Mouse (Mus musculus): ENCODE results near the gene Kras. TPM values are rescaled to one million over a fixed set of nuclear protein-coding genes. Genes with fewer than 3 reads are reported as not detected.
A peak's percentile ranks its signal among the peaks of the same experiment; 100 is the strongest.

Kras gene
- polyA plus RNA-seq, 1 experiment from 2014 or later = 45.4 TPM

- H3K36me3 ChIP-seq (ENCODE audit: control insufficient read depth, insufficient read depth) = no peaks in the 10 kb centered on the region
- no peak overlapping the region for H3K4me3 ChIP-seq (ENCODE audit: low read length)
- ATAC-seq (replicated peaks; ENCODE audit: extremely low read depth, insufficient read depth, low FRiP score) = no peak
- H3K9me3 ChIP-seq (replicated peaks; ENCODE audit: control insufficient read depth, low read length) = no peaks in the 10 kb centered on the region
- peaks cover 7% of the 10 kb centered on the region for H3K4me1 ChIP-seq (ENCODE audit: control insufficient read depth, insufficient read depth, low read length)
- no peak overlapping the region for H3K27ac ChIP-seq (ENCODE audit: low read length)
- H3K27me3 ChIP-seq (ENCODE audit: control insufficient read depth, insufficient read depth, low read length) = no peaks in the 10 kb centered on the region
- no peak overlapping the region for H3K9ac ChIP-seq (ENCODE audit: low read length)
- no peak overlapping the region for H3K4me2 ChIP-seq (ENCODE audit: low read depth, low read length)
- WGBS = 86% methylated on average over 1 of the region's 1 CpGs
These were observed 63.9 kb downstream of the Kras start for GRCm38 (mm10) chr6:145186096-145186495.

DNA sequence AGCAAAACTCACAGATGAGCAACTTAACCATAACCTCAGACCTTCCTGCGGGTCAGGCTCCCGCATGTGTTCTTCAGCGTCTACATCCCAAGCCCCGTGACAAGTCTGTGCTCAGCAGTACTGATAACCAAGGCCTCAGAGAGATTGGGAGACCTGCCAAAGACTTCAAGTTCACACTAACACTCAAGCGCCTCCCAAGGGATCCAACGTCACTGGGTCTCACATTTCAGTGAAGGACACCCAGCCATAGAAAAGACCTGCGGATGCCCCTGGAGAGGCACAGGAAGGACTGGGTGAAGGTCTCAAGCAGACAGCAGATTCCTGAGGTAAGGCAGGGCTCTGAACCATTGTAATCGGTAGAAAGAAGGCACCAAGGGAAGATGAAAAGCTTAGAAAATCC lies 68.0 kb downstream of the Kras start:
- Histone ChIP-seq H3K9ac (ENCODE audit: low read length) (peak overlapping the region; percentile 8; the same call in 1 of the 2 replicates), H3K4me2 (ENCODE audit: low read depth, low read length) (peak overlapping the region; percentile 49), H3K36me3 (ENCODE audit: control insufficient read depth, insufficient read depth) (no peaks in the 10 kb centered on the region), H3K4me3 (ENCODE audit: low read length) (peak overlapping the region; percentile 30), H3K4me1 (ENCODE audit: control insufficient read depth, insufficient read depth, low read length) (peaks cover 7% of the 10 kb centered on the region), H3K27me3 (ENCODE audit: control insufficient read depth, insufficient read depth, low read length) (no peaks in the 10 kb centered on the region), H3K27ac (ENCODE audit: low read length) (peak overlapping the region; percentile 67), H3K9me3 (replicated peaks; ENCODE audit: control insufficient read depth, low read length) (no peaks in the 10 kb centered on the region)
- WGBS = 15% methylated on average over 8 of the region's 8 CpGs
- ATAC-seq (replicated peaks; ENCODE audit: extremely low read depth, insufficient read depth, low FRiP score) = peak; percentile 83

GRCm38 (mm10) chr6:145179665-145180064 lies 70.4 kb downstream of the Kras start:
- no peaks in the 10 kb centered on the region for H3K36me3 ChIP-seq (ENCODE audit: control insufficient read depth, insufficient read depth)
- 40% methylated on average over 6 of the region's 6 CpGs for WGBS
- no peak overlapping the region for H3K9ac ChIP-seq (ENCODE audit: low read length)
- no peak for ATAC-seq (replicated peaks; ENCODE audit: extremely low read depth, insufficient read depth, low FRiP score)
- H3K4me3 ChIP-seq (ENCODE audit: low read length) = no peak overlapping the region
- peaks cover 4% of the 10 kb centered on the region; the same call in 1 of the 2 replicates for H3K27me3 ChIP-seq (ENCODE audit: control insufficient read depth, insufficient read depth, low read length)
- no peak overlapping the region for H3K27ac ChIP-seq (ENCODE audit: low read length)
- no peak overlapping the region for H3K4me2 ChIP-seq (ENCODE audit: low read depth, low read length)
- H3K9me3 ChIP-seq (replicated peaks; ENCODE audit: control insufficient read depth, low read length) = no peaks in the 10 kb centered on the region
- H3K4me1 ChIP-seq (ENCODE audit: control insufficient read depth, insufficient read depth, low read length) = peaks cover 13% of the 10 kb centered on the region

DNA sequence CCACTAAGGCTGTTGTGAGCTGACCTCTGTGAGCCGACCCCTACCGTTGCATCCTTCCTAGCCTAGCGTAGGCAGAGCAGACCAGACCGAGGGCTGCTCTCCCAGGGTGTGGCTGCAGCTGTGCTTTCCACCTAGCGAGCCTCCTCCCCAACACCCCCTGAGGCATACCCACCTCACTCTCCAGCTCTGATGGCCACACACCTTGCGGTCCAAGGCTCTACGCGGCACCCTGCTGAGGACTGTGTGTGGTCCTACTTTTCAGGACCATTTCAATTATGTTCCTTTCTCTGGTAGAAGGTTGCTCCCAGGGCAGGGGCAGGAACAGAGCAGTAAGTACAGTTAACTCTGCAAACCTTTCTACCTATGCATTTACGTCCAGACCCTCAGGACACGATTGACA lies 73.6 kb downstream of the Kras start:
- H3K9me3 ChIP-seq (replicated peaks; ENCODE audit: control insufficient read depth, low read length) = no peaks in the 10 kb centered on the region
- WGBS = 72% methylated on average over 10 of the region's 10 CpGs
- H3K27me3 ChIP-seq (ENCODE audit: control insufficient read depth, insufficient read depth, low read length) = peaks cover 4% of the 10 kb centered on the region; the same call in 1 of the 2 replicates
- H3K9ac ChIP-seq (ENCODE audit: low read length) = no peak overlapping the region
- H3K36me3 ChIP-seq (ENCODE audit: control insufficient read depth, insufficient read depth) = no peaks in the 10 kb centered on the region
- H3K27ac ChIP-seq (ENCODE audit: low read length) = no peak overlapping the region
- H3K4me1 ChIP-seq (ENCODE audit: control insufficient read depth, insufficient read depth, low read length) = peaks cover 25% of the 10 kb centered on the region
- H3K4me2 ChIP-seq (ENCODE audit: low read depth, low read length) = no peak overlapping the region
- H3K4me3 ChIP-seq (ENCODE audit: low read length) = no peak overlapping the region
- ATAC-seq (replicated peaks; ENCODE audit: extremely low read depth, insufficient read depth, low FRiP score) = no peak

GRCm38 (mm10) chr6:145175571-145175981 lies 74.5 kb downstream of the Kras start:
- 0 out of 2 replicates have a peak overlapping the region, but pooled peaks have one; percentile 11 for H3K4me2 ChIP-seq (ENCODE audit: low read depth, low read length)

GRCm38 (mm10) chr6:145173781-145174191 lies 76.3 kb downstream of the Kras start:
- Histone ChIP-seq H3K9ac (ENCODE audit: low read length) (no peak overlapping the region; the same call in 1 of the 2 replicates), H3K4me1 (ENCODE audit: control insufficient read depth, insufficient read depth, low read length) (peaks cover 25% of the 10 kb centered on the region), H3K27ac (ENCODE audit: low read length) (peak overlapping the region; percentile 46), H3K36me3 (ENCODE audit: control insufficient read depth, insufficient read depth) (no peaks in the 10 kb centered on the region), H3K4me2 (ENCODE audit: low read depth, low read length) (peak overlapping the region; percentile 8; the same call in 1 of the 2 replicates), H3K9me3 (replicated peaks; ENCODE audit: control insufficient read depth, low read length) (no peaks in the 10 kb centered on the region), H3K4me3 (ENCODE audit: low read length) (no peak overlapping the region), H3K27me3 (ENCODE audit: control insufficient read depth, insufficient read depth, low read length) (peaks cover 4% of the 10 kb centered on the region; the same call in 1 of the 2 replicates)
- ATAC-seq (replicated peaks; ENCODE audit: extremely low read depth, insufficient read depth, low FRiP score) = peak; percentile 82
- WGBS = 10% methylated on average over 11 of the region's 11 CpGs

More at GRCm38 (mm10) chr6:145175571-145175981, 74.5 kb downstream of the Kras start:
- no peak for ATAC-seq (replicated peaks; ENCODE audit: extremely low read depth, insufficient read depth, low FRiP score)
- H3K4me1 ChIP-seq (ENCODE audit: control insufficient read depth, insufficient read depth, low read length) = peaks cover 25% of the 10 kb centered on the region
- no peaks in the 10 kb centered on the region for H3K36me3 ChIP-seq (ENCODE audit: control insufficient read depth, insufficient read depth)
- H3K4me3 ChIP-seq (ENCODE audit: low read length) = no peak overlapping the region
- H3K27ac ChIP-seq (ENCODE audit: low read length) = no peak overlapping the region
- WGBS = 39% methylated on average over 9 of the region's 9 CpGs
- no peak overlapping the region for H3K9ac ChIP-seq (ENCODE audit: low read length)
- H3K9me3 ChIP-seq (replicated peaks; ENCODE audit: control insufficient read depth, low read length) = no peaks in the 10 kb centered on the region
- H3K27me3 ChIP-seq (ENCODE audit: control insufficient read depth, insufficient read depth, low read length) = peaks cover 4% of the 10 kb centered on the region; the same call in 1 of the 2 replicates

- H3K4me1 ChIP-seq (ENCODE audit: control insufficient read depth, insufficient read depth, low read length) = peaks cover 25% of the 10 kb centered on the region
- WGBS = 44% methylated on average over 14 of the region's 14 CpGs
- no peak overlapping the region for H3K9ac ChIP-seq (ENCODE audit: low read length)
- H3K9me3 ChIP-seq (replicated peaks; ENCODE audit: control insufficient read depth, low read length) = no peaks in the 10 kb centered on the region
- H3K4me2 ChIP-seq (ENCODE audit: low read depth, low read length) = peak overlapping the region; percentile 61
- peak overlapping the region; percentile 26 for H3K4me3 ChIP-seq (ENCODE audit: low read length)
- no peaks in the 10 kb centered on the region for H3K36me3 ChIP-seq (ENCODE audit: control insufficient read depth, insufficient read depth)
- ATAC-seq (replicated peaks; ENCODE audit: extremely low read depth, insufficient read depth, low FRiP score) = peak; percentile 34
- peaks cover 4% of the 10 kb centered on the region; the same call in 1 of the 2 replicates for H3K27me3 ChIP-seq (ENCODE audit: control insufficient read depth, insufficient read depth, low read length)
- H3K27ac ChIP-seq (ENCODE audit: low read length) = no peak overlapping the region
These were observed 78.0 kb downstream of the Kras start for GRCm38 (mm10) chr6:145171892-145172606.

Other genes starting within 250 kb of the Kras start
- 3.6 and 6.9 TPM in 2 replicates for gene Bcat1, start 174.1 kb downstream of the Kras start, polyA plus RNA-seq (2015; fragmentation: Nextera tagmentation; extraction: Ambion mirVana)
- 8.5 and 26.3 TPM in 2 replicates for gene Lrmp, start 134.6 kb downstream of the Kras start, polyA plus RNA-seq (2015; fragmentation: Nextera tagmentation; extraction: Ambion mirVana)
- gene Casc1, start 39.2 kb downstream of the Kras start, polyA plus RNA-seq (2015; fragmentation: Nextera tagmentation; extraction: Ambion mirVana) = 0.53 and 0.74 TPM in 2 replicates
- gene Etfrf1, start 39.1 kb downstream of the Kras start, polyA plus RNA-seq (2015; fragmentation: Nextera tagmentation; extraction: Ambion mirVana) = 58.1 and 62.0 TPM in 2 replicates